Mouse (Mus musculus) embryonic facial prominence, embryonic 11.5 days (tissue): ENCODE measurements around the gene Kcnk1. TPM values are rescaled to one million over a fixed set of nuclear protein-coding genes. Genes with fewer than 3 reads are reported as not detected.

ENCODE experiments used
- ATAC-seq: fragments of 200-750 bp; cut with Nextera tagmentation; replicated peaks from 2 replicates; pipeline ENCODE4 v1.8.0; 2017; ENCODE audit warnings: low read depth; ENCODE audit not compliant: insufficient number of reproducible peaks, low FRiP score, low TSS enrichment
- DNase-seq: peaks from one replicate; pipeline ENCODE4 v3.0.0-alpha.2; 2015; ENCODE audit warnings: low spot score
- H3K27ac ChIP-seq: fragments of 300-500 bp; sonication (generic); replicated peaks from 2 replicates; pipeline ENCODE4 v1.5.1; 2014; ENCODE audit warnings: mild to moderate bottlenecking, low read depth, low read length, control low read depth
- H3K27me3 ChIP-seq: fragments of 300-500 bp; sonication (generic); 2 replicates; pipeline ENCODE4 v1.6.1; 2014; ENCODE audit warnings: mild to moderate bottlenecking, low read length, moderate library complexity, mixed read lengths; ENCODE audit not compliant: control insufficient read depth, insufficient read depth
- H3K36me3 ChIP-seq: fragments of 300-500 bp; sonication (generic); replicated peaks from 2 replicates; pipeline ENCODE4 v1.6.1; 2014; ENCODE audit warnings: low read depth, mild to moderate bottlenecking, low read length, moderate library complexity, mixed read lengths; ENCODE audit not compliant: control insufficient read depth, insufficient read depth
- H3K4me1 ChIP-seq: fragments of 300-500 bp; sonication (generic); 2 replicates; pipeline ENCODE4 v1.6.1; 2014; ENCODE audit warnings: low read length, mixed read lengths; ENCODE audit not compliant: control insufficient read depth, insufficient read depth
- H3K4me2 ChIP-seq: fragments of 300-500 bp; sonication (generic); 2 replicates; pipeline ENCODE4 v1.6.1; 2014; ENCODE audit warnings: low read depth, mild to moderate bottlenecking, control low read depth, low read length, moderate library complexity
- H3K4me3 ChIP-seq: fragments of 300-500 bp; sonication (generic); 2 replicates; pipeline ENCODE4 v1.5.1; 2014; ENCODE audit warnings: low read depth, low read length, control low read depth
- H3K9ac ChIP-seq: fragments of 300-500 bp; sonication (generic); replicated peaks from 2 replicates; pipeline ENCODE4 v1.6.1; 2014; ENCODE audit warnings: mild to moderate bottlenecking, control low read depth, low read length
- H3K9me3 ChIP-seq: fragments of 300-500 bp; sonication (generic); replicated peaks from 2 replicates; pipeline ENCODE4 v1.6.1; 2016; ENCODE audit warnings: mild to moderate bottlenecking, low read length, inconsistent platforms, mixed read lengths; ENCODE audit not compliant: control insufficient read depth
- WGBS: fragments of 180-500 bp; shearing (Covaris S2); extraction: QIAGEN DNeasy Blood & Tissue Kit; methylation state at CpG from one replicate; pipeline ENCODE4 v1.1.7; 2014; 5-methylcytosine and 5-hydroxymethylcytosine counted together
- polyA plus RNA-seq: library from polyadenylated mRNA; unstranded; fragments of >200 nt; fragmentation: Nextera tagmentation; extraction: Ambion mirVana; gene quantifications from 2 replicates; pipeline ENCODE4 v1.2.1, GENCODE M21; 2014

The Kcnk1 gene
- polyA plus RNA-seq, 1 experiment from 2014 or later = 18.7 TPM

DNA sequence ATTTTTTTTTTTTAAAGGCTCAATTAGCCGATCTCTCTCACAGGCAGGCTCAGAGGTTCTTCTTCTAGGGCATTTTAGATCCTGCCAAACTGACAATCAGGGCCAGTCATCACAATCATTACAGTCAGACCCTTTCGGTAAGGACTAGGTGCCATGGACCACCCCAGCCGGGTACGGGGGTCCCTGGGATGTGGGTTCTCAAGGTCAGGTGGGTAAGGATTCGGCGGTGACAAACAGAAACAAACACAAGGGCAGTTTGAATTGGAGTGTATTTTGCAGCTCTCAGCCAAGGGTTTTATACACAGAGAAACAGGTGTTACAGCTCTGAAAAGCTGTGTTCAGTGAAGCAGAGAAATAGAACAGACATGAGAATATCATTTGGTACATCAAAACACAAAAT, 8.6 kb downstream of the Kcnk1 start:
- no peak overlapping the region for H3K4me2 ChIP-seq
- no peaks in the 10 kb centered on the region for H3K4me1 ChIP-seq
- ATAC-seq (no peak), DNase-seq (no peak)
- no peaks in the 10 kb centered on the region for H3K9me3 ChIP-seq
- H3K36me3 ChIP-seq = no peaks in the 10 kb centered on the region
- no peak overlapping the region for H3K9ac ChIP-seq
- no peak overlapping the region for H3K4me3 ChIP-seq
- H3K27ac ChIP-seq = no peak overlapping the region
- 95% methylated on average over 6 of the region's 6 CpGs for WGBS
- H3K27me3 ChIP-seq = no peaks in the 10 kb centered on the region

GRCm38 (mm10) chr8:126004953-126005352, 10.0 kb downstream of the Kcnk1 start:
- Histone ChIP-seq H3K4me1 (no peaks in the 10 kb centered on the region), H3K9ac (no peak overlapping the region), H3K4me2 (no peak overlapping the region), H3K27me3 (no peaks in the 10 kb centered on the region), H3K27ac (no peak overlapping the region), H3K9me3 (no peaks in the 10 kb centered on the region), H3K36me3 (no peaks in the 10 kb centered on the region), H3K4me3 (no peak overlapping the region)
- 72% methylated on average over 7 of the region's 7 CpGs for WGBS
- DNase-seq (no peak), ATAC-seq (no peak)

GRCm38 (mm10) chr8:126006310-126006990, 11.5 kb downstream of the Kcnk1 start:
- WGBS = 79% methylated on average over 11 of the region's 11 CpGs
- Histone ChIP-seq H3K27me3 (no peaks in the 10 kb centered on the region), H3K27ac (no peak overlapping the region), H3K9me3 (no peaks in the 10 kb centered on the region), H3K9ac (no peak overlapping the region), H3K4me2 (no peak overlapping the region), H3K4me1 (no peaks in the 10 kb centered on the region), H3K36me3 (no peaks in the 10 kb centered on the region), H3K4me3 (no peak overlapping the region)
- DNase-seq (no peak), ATAC-seq (no peak)

GRCm38 (mm10) chr8:126007538-126008330, 12.8 kb downstream of the Kcnk1 start:
- H3K4me3 ChIP-seq = no peak overlapping the region
- no peaks in the 10 kb centered on the region for H3K4me1 ChIP-seq
- H3K36me3 ChIP-seq = no peaks in the 10 kb centered on the region
- H3K9ac ChIP-seq = no peak overlapping the region
- H3K27ac ChIP-seq = no peak overlapping the region
- H3K27me3 ChIP-seq = no peaks in the 10 kb centered on the region
- ATAC-seq (no peak), DNase-seq (no peak)
- H3K4me2 ChIP-seq = no peak overlapping the region
- no peaks in the 10 kb centered on the region for H3K9me3 ChIP-seq
- WGBS = 79% methylated on average over 19 of the region's 19 CpGs

- Histone ChIP-seq H3K27me3 (no peaks in the 10 kb centered on the region), H3K4me1 (no peaks in the 10 kb centered on the region), H3K9ac (no peak overlapping the region), H3K4me2 (no peak overlapping the region), H3K9me3 (no peaks in the 10 kb centered on the region), H3K4me3 (no peak overlapping the region), H3K36me3 (no peaks in the 10 kb centered on the region), H3K27ac (no peak overlapping the region)
- DNase-seq (no peak), ATAC-seq (no peak)
- 92% methylated on average over 2 of the region's 2 CpGs for WGBS
Observed at GRCm38 (mm10) chr8:126008945-126009344, 14.0 kb downstream of the Kcnk1 start.

GRCm38 (mm10) chr8:126010900-126011299, 15.9 kb downstream of the Kcnk1 start:
- Histone ChIP-seq H3K4me2 (no peak overlapping the region), H3K4me3 (no peak overlapping the region), H3K9me3 (no peaks in the 10 kb centered on the region), H3K4me1 (no peaks in the 10 kb centered on the region), H3K27ac (no peak overlapping the region), H3K27me3 (no peaks in the 10 kb centered on the region), H3K36me3 (no peaks in the 10 kb centered on the region), H3K9ac (no peak overlapping the region)
- 81% methylated on average over 3 of the region's 3 CpGs for WGBS
- no peak for DNase-seq
- no peak for ATAC-seq

DNA sequence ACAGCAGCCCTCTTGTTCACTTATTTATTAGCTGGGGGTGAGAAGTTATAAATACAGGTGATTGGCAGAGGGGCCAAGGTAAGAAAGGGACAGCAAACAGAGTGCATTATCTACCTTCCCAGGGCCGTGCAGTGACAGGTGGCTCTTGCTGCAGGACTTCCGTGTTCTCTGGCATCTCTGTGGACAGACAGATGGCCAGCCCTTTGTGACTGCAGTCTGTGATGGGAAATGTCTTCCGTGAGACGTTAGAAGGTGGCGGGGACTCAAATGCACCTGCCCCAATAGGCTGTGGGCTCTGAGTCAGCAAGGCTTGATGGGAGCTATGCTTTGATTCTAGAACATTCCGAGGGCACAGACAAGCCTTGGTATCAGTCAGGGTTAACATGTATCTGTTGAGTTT, 17.4 kb downstream of the Kcnk1 start:
- no peaks in the 10 kb centered on the region for H3K36me3 ChIP-seq
- H3K4me3 ChIP-seq = no peak overlapping the region
- 85% methylated on average over 6 of the region's 6 CpGs for WGBS
- no peak overlapping the region for H3K4me2 ChIP-seq
- ATAC-seq = no peak
- no peaks in the 10 kb centered on the region for H3K4me1 ChIP-seq
- no peak overlapping the region for H3K9ac ChIP-seq
- H3K27ac ChIP-seq = no peak overlapping the region
- H3K9me3 ChIP-seq = no peaks in the 10 kb centered on the region
- no peak for DNase-seq
- no peaks in the 10 kb centered on the region for H3K27me3 ChIP-seq

GRCm38 (mm10) chr8:126013646-126014045, 18.7 kb downstream of the Kcnk1 start:
- Histone ChIP-seq H3K4me2 (no peak overlapping the region), H3K9ac (no peak overlapping the region), H3K4me1 (no peaks in the 10 kb centered on the region), H3K27me3 (no peaks in the 10 kb centered on the region), H3K4me3 (no peak overlapping the region), H3K27ac (no peak overlapping the region), H3K36me3 (no peaks in the 10 kb centered on the region), H3K9me3 (no peaks in the 10 kb centered on the region)
- ATAC-seq (no peak), DNase-seq (no peak)
- 81% methylated on average over 5 of the region's 5 CpGs for WGBS
